Mouse (Mus musculus): ENCODE measurements around the gene Cmas. TPM values are rescaled to one million over a fixed set of nuclear protein-coding genes. Genes with fewer than 3 reads are reported as not detected.

Cmas gene
- total RNA-seq, 2 experiments from 2014 or later: 141 to 226 TPM

- no peak for ATAC-seq (replicated peaks; ENCODE audit: low FRiP score, poor library complexity, severe bottlenecking)
These were observed 59.0 kb downstream of the Cmas start for GRCm38 (mm10) chr6:142815513-142815912.

GRCm38 (mm10) chr6:142818306-142818705 lies 61.8 kb downstream of the Cmas start:
- ATAC-seq (replicated peaks; ENCODE audit: low FRiP score, poor library complexity, severe bottlenecking): no peak

- ATAC-seq (replicated peaks; ENCODE audit: low FRiP score, poor library complexity, severe bottlenecking): no peak
These were observed 66.7 kb downstream of the Cmas start for GRCm38 (mm10) chr6:142823008-142823787.

Other genes with a start within 250 kb of the Cmas start
- gene Ldhb, start 248.7 kb upstream of the Cmas start, total RNA-seq (2015; ENCODE audit: low replicate concordance): 10.1 TPM in 1 of 2 replicates, not detected in the other
- 3.7 TPM in 1 of 2 replicates, not detected in the other for gene Ldhb, start 248.7 kb upstream of the Cmas start, total RNA-seq (2017; ENCODE audit: low replicate concordance)
- gene Kcnj8, start 185.1 kb upstream of the Cmas start, total RNA-seq (2015; ENCODE audit: low replicate concordance): not detected in 2 replicates
- gene Kcnj8, start 185.1 kb upstream of the Cmas start, total RNA-seq (2017; ENCODE audit: low replicate concordance): not detected in 2 replicates
- 0.36 TPM in 1 of 2 replicates, not detected in the other for gene Abcc9, start 54.4 kb upstream of the Cmas start, total RNA-seq (2015; ENCODE audit: low replicate concordance)
- 0.26 TPM in 1 of 2 replicates, not detected in the other for gene Abcc9, start 54.4 kb upstream of the Cmas start, total RNA-seq (2017; ENCODE audit: low replicate concordance)
- not detected in 2 replicates for gene Sult6b2, start 47.8 kb downstream of the Cmas start, total RNA-seq (2015; ENCODE audit: low replicate concordance)
- not detected in 2 replicates for gene Sult6b2, start 47.8 kb downstream of the Cmas start, total RNA-seq (2017; ENCODE audit: low replicate concordance)
- gene St8sia1, start 207.8 kb downstream of the Cmas start, total RNA-seq (2015; ENCODE audit: low replicate concordance): 1.7 TPM in 1 of 2 replicates, not detected in the other
- not detected in 2 replicates for gene St8sia1, start 207.8 kb downstream of the Cmas start, total RNA-seq (2017; ENCODE audit: low replicate concordance)

All from erythroid progenitor cell, adult 5-6 weeks (primary cell).